Mouse (Mus musculus) cortical plate, adult 2 months (tissue): ENCODE measurements around the gene Smg6.

Experiments
- CTCF ChIP-seq: fragments of 200-500 bp; IDR thresholded peaks from 2 replicates; pipeline ENCODE4 v1.5.1; 2011; ENCODE audit warnings: mild to moderate bottlenecking, control low read depth, low read length; ENCODE audit not compliant: insufficient read depth; ENCODE audit errors: extremely low read depth
- POLR2A ChIP-seq: fragments of 200-500 bp; IDR thresholded peaks from 2 replicates; pipeline ENCODE4 v1.6.1; 2011; ENCODE audit warnings: mild to moderate bottlenecking, low read length, control low read depth; ENCODE audit not compliant: insufficient read depth; ENCODE audit errors: extremely low read depth

- TF ChIP-seq CTCF (no peak), POLR2A (no peak)
Measured at GRCm38 (mm10) chr11:75164750-75165149, 239.1 kb downstream of the Smg6 start.
